Mouse (Mus musculus) ES-E14 (cell line): ENCODE results near the gene Dact1. TPM values are rescaled to one million over a fixed set of nuclear protein-coding genes. Genes with fewer than 3 reads are reported as not detected.

Experiments used
- DNase-seq: peaks from one replicate; pipeline ENCODE4 v3.0.0-alpha.2; 2013; ENCODE audit warnings: low read depth, low spot score
- H3K27ac ChIP-seq: 2 replicates; pipeline ENCODE4 v1.5.1; 2012; ENCODE audit warnings: low read depth, mild to moderate bottlenecking, low read length, moderate library complexity, mixed read lengths; ENCODE audit not compliant: poor library complexity, insufficient read depth, severe bottlenecking
- H3K36me3 ChIP-seq: 2 replicates; pipeline ENCODE4 v1.6.1; 2012; ENCODE audit warnings: mild to moderate bottlenecking, low read length, moderate library complexity, mixed read lengths; ENCODE audit not compliant: control insufficient read depth, poor library complexity, insufficient read depth, severe bottlenecking
- H3K4me1 ChIP-seq, 2 experiments: fragments of 150-350 bp in 1 of 2; sonication (generic) in 1 of 2; 2 replicates each; pipeline ENCODE4 v1.6.1; 2012; ENCODE audit warnings: low read length in 2 of 2, mild to moderate bottlenecking in 1 of 2, mixed read lengths in 1 of 2; ENCODE audit not compliant: control insufficient read depth in 2 of 2, insufficient read depth in 2 of 2, poor library complexity in 1 of 2
- H3K4me3 ChIP-seq, 2 experiments: fragments of 150-350 bp in 1 of 2; sonication (generic) in 1 of 2; 2 replicates each; pipeline ENCODE4 v1.5.1; 2012; ENCODE audit warnings: low read length in 2 of 2, low read depth in 1 of 2, mild to moderate bottlenecking in 1 of 2, mixed read lengths in 1 of 2; ENCODE audit not compliant: insufficient read depth in 1 of 2, poor library complexity in 1 of 2, severe bottlenecking in 1 of 2
- H3K9ac ChIP-seq: 2 replicates; pipeline ENCODE4 v1.6.1; 2012; ENCODE audit warnings: low read depth, mild to moderate bottlenecking, low read length, mixed read lengths; ENCODE audit not compliant: poor library complexity, insufficient read depth, severe bottlenecking
- H3K9me3 ChIP-seq: fragments of 150-350 bp; sonication (generic); 2 replicates; pipeline ENCODE4 v1.6.1; 2012; ENCODE audit warnings: low read depth, mild to moderate bottlenecking, low read length; ENCODE audit not compliant: control insufficient read depth, insufficient read depth
- CHD2 ChIP-seq: IDR thresholded peaks from 2 replicates; pipeline ENCODE4 v1.6.1; 2014; ENCODE audit warnings: mild to moderate bottlenecking, low read depth, low read length, inconsistent platforms
- HCFC1 ChIP-seq: IDR thresholded peaks from 2 replicates; pipeline ENCODE4 v1.6.1; 2012; ENCODE audit warnings: low read length, inconsistent platforms, borderline replicate concordance; ENCODE audit not compliant: insufficient read depth
- MAFK ChIP-seq: IDR thresholded peaks from 2 replicates; pipeline ENCODE4 v1.6.1; 2014; ENCODE audit warnings: mild to moderate bottlenecking, low read depth, low read length, inconsistent platforms; ENCODE audit not compliant: insufficient read depth
- ZC3H11A ChIP-seq: IDR thresholded peaks from 2 replicates; pipeline ENCODE4 v1.6.1; 2012; ENCODE audit warnings: low read depth, mild to moderate bottlenecking, inconsistent platforms, low read length, borderline replicate concordance
- ZNF384 ChIP-seq: IDR thresholded peaks from 2 replicates; pipeline ENCODE4 v1.6.1; 2012; ENCODE audit warnings: low read depth, low read length, inconsistent platforms
- in situ Hi-C, 2 experiments: fragments of 600-800 bp; cut with MboI; formaldehyde crosslinking; loops; one replicate each; pipeline ENCODE4 v1.15.1; 2025; ENCODE audit warnings: low sequenced_read_pairs in 2 of 2, inconsistent platforms in 1 of 2; ENCODE audit not compliant: unreplicated experiment in 2 of 2
- total RNA-seq: library from RNA; depleted of rRNA; stranded (reverse); fragments of 300-350 nt; gene quantifications from 2 replicates; pipeline ENCODE4 v1.2.3, GENCODE M21; 2012

Dact1 gene
- total RNA-seq, 1 experiment, result 3.2 TPM

GRCm38 (mm10) chr12:71337025-71337582 is 27.4 kb downstream of the Dact1 start:
- no peaks in the 10 kb centered on the region for H3K36me3 ChIP-seq
- H3K27ac ChIP-seq, result no peak overlapping the region
- TF ChIP-seq ZC3H11A, result no peak
- TF ChIP-seq MAFK, result no peak
- DNase-seq, result no peak
- H3K4me3 ChIP-seq, result no peak overlapping the region
- no peaks in the 10 kb centered on the region for H3K4me1 ChIP-seq
- no peaks in the 10 kb centered on the region for H3K9me3 ChIP-seq
- in situ Hi-C loops, result no loop called here
- H3K9ac ChIP-seq, result no peak overlapping the region

GRCm38 (mm10) chr12:71337896-71338463 is 28.3 kb downstream of the Dact1 start:
- Histone ChIP-seq H3K4me3 (no peak overlapping the region), H3K9me3 (no peaks in the 10 kb centered on the region), H3K27ac (no peak overlapping the region), H3K36me3 (no peaks in the 10 kb centered on the region), H3K4me1 (0 out of 4 replicates have a peak, but pooled peaks cover 0 to 2% of the 10 kb centered on the region in 2 experiments), H3K9ac (no peak overlapping the region)
- in situ Hi-C loops, result no loop called here
- no peak for DNase-seq
- TF ChIP-seq ZC3H11A (no peak), ZNF384 (no peak), CHD2 (no peak)

- H3K36me3 ChIP-seq, result no peaks in the 10 kb centered on the region
- TF ChIP-seq CHD2 (no peak), ZC3H11A (no peak), MAFK (no peak), HCFC1 (no peak), ZNF384 (no peak)
- 0 out of 4 replicates have a peak, but pooled peaks cover 0 to 2% of the 10 kb centered on the region in 2 experiments for H3K4me1 ChIP-seq
- DNase-seq, result no peak
- H3K4me3 ChIP-seq, result no peak overlapping the region
- no peak overlapping the region for H3K27ac ChIP-seq
- H3K9me3 ChIP-seq, result no peaks in the 10 kb centered on the region
- in situ Hi-C loops, result no loop called here
- H3K9ac ChIP-seq, result no peak overlapping the region
Measured at GRCm38 (mm10) chr12:71339142-71339848, 29.6 kb downstream of the Dact1 start.

GRCm38 (mm10) chr12:71342397-71342796 is 32.7 kb downstream of the Dact1 start:
- 0 out of 4 replicates have a peak, but pooled peaks cover 0 to 2% of the 10 kb centered on the region in 2 experiments for H3K4me1 ChIP-seq
- no peaks in the 10 kb centered on the region for H3K9me3 ChIP-seq
- H3K4me3 ChIP-seq, result peak overlapping the region; percentile 28 to 67
- peak overlapping the region; percentile 3; the same call in 1 of the 2 replicates for H3K9ac ChIP-seq
- no peak overlapping the region for H3K27ac ChIP-seq
- TF ChIP-seq MAFK, result no peak
- no peak for TF ChIP-seq ZNF384
- TF ChIP-seq CHD2, result no peak
- TF ChIP-seq HCFC1, result no peak
- TF ChIP-seq ZC3H11A, result no peak
- no peak for DNase-seq
- in situ Hi-C loops, result no loop called here
- H3K36me3 ChIP-seq, result no peaks in the 10 kb centered on the region
